Mouse (Mus musculus) CH12F3 (cell line): ENCODE results near the gene Gnptab.
"Not testable (repeated sequence)": the region's sequence is repeated elsewhere in the genome, so short reads cannot be mapped to it uniquely, and the experiment has no call there.

ENCODE experiments used
- in situ Hi-C: fragments of 300-500 bp; cut with MboI; formaldehyde crosslinking; loops from 2 replicates; pipeline ENCODE4 v1.14.3; 2020; ENCODE audit warnings: low sequenced_read_pairs

The Gnptab gene

GRCm38 (mm10) chr10:88379013-88379885 is at the start of gene Gnptab, which contains the start of gene Dram1:
Gene Gnptab (plus strand): TSS chr10:88379132.
Gene Dram1 (minus strand): TSS chr10:88379080.
- in situ Hi-C loops = no loop called here

DNA sequence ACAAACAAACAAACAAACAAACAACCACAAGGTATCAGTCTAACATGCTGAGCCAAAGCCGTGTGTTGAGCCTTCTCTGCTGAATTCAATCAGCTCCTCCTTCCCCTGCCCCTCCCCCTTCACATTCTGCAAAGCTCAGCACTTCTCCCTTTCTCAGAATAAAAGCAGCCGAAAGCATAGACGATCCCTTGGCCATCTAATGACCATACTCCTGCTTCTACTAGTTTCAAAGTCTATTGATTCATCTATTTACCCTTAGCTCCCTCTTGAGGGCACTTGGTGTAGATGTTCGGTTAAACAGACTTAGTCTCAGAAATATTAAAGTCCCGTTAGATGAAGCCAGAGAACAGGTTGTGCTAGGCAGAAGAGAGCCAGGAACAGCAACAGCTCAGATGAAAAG is 48.2 kb upstream of the Gnptab start:
- in situ Hi-C loops = no loop called here

DNA sequence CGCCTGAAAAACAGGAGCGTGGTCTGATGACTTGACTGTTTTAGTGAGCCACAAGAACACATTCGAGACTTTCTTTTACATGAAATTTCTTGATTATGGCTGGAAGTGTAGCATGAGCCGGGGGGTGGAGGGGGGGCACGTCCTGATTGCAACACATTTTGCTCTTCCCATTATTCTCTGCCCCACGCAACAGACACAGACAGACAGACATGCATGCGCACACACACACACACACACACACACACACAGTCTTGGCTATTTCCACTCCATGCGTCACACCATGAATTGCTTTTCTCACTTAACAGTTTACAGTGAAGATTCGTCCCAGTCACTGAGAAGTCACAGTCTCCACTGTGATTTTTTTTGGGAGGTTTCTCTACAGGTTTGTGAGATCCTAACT is 38.3 kb upstream of the Gnptab start:
- in situ Hi-C loops = no loop called here

GRCm38 (mm10) chr10:88341368-88341767 is 37.6 kb upstream of the Gnptab start:
- in situ Hi-C loops = no loop called here

GRCm38 (mm10) chr10:88345899-88346401 is 33.0 kb upstream of the Gnptab start:
- in situ Hi-C loops = no loop called here

- in situ Hi-C loops = no loop called here
Measured at GRCm38 (mm10) chr10:88346454-88347245, 32.3 kb upstream of the Gnptab start.

- in situ Hi-C loops = no loop called here
Measured at GRCm38 (mm10) chr10:88349800-88350199, 29.1 kb upstream of the Gnptab start.

DNA sequence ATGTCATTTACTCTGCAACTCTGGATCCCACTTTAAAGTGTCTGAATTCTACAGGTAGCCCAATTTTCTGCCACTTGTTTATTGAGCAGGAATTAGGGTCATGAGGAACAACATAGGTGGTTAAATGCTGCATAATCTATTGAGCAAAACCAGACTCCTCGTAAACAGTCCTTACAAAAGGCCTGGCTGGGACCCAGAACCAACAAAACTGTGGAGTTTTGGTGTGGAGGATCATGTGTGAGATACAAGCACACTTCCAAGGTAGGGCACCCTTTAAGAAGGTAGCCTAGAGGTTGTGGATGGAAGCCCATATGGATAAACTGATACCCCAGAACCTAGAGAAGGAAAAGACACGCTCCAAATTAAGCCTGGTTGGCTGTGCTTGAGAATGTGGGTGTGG is 28.2 kb upstream of the Gnptab start:
- in situ Hi-C loops = no loop called here

GRCm38 (mm10) chr10:88351411-88352103 is 27.4 kb upstream of the Gnptab start:
- in situ Hi-C loops = no loop called here

GRCm38 (mm10) chr10:88352549-88352948 is 26.4 kb upstream of the Gnptab start:
- in situ Hi-C loops = no loop called here

DNA sequence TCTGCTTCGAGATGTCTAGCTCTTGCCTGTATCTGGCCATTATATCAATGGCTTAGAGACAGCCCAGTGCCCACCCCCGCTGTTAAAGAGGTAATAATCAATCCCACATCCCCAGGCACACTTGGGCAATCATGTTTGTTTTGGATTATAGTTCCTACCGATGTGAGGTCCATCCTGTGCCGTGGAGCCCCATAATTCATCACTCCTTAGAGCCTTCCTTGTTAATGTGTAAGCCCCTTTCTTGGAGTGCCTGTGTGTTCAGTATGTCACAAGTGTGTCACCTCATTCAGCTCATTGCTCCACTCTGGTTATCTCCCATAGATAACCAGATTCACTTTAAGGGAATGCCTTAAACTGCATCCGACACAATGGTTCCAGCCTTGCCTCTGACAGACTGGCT is 24.3 kb upstream of the Gnptab start:
- in situ Hi-C loops = no loop called here

DNA sequence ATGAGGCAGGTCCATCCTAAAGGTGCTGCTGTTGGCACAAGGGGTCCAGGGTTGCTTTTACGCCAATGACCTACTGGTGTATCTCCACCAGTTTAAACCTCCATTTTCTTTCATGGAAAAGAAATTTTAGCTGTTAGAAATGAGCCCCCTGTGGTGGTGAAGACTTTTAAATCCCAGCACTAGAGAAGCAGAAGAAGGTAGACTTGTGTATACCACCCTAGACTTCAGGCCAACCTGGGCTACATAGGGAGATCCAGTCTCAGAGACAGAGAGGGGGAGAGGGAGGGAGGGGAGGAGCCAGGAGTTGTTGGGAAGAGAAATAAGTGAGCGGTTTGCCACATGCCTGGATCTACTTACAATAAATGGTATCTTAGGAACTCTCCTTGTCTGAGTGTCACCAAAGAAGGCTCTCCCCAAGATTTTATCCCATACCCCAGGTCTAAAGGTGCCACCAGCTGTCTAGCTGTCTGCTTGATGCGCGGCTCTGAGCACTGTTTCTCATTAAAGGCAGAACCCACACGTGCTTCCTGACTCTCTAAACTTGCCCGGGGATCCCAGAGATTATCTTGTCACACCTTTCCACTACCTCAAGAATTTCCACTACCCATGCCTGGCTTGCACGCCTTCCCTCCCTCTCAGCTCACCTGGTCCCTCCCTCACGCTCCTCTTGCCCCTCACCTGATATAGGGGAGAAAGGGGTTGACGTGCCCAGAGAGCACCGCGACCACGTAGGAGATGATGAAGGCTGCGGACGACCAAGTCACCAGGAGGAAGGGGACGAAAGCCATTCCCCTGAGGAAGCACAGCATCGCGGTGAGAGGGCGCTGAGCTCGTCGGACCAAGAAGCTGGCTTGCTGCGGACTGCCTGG is 22.6 kb upstream of the Gnptab start:
- in situ Hi-C loops = no loop called here

DNA sequence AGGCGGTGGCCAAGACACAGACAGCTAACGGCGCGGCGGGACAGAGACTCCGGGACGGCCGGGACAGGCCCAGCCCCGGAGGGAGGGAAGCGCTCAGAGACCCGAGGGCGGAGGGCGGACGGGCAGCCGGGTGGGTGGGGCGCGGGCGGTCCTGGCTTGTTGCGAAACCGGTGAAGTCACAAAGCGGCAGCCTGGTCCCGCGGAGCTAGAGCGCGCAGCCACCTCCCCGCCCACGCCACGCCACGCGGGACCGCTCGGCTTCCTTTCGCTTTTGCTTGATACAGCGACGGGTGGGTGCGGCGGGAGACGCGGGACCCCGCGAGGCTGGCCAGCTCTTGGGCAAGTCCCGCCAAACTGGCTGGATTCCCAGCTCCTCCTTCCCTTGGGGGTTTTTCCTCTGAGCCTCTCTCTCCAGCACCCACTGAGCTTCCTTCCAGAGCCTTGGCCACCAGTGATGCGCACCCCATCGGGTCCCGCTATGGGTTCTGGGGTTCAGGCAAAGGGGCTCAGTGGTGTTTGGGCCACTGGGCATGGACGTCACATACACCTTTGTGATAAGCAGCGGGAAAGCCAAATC is 21.9 kb upstream of the Gnptab start:
- in situ Hi-C loops = no loop called here

- in situ Hi-C loops = no loop called here
Measured at GRCm38 (mm10) chr10:88362218-88362617, 16.7 kb upstream of the Gnptab start.

- in situ Hi-C loops = no loop called here
Measured at GRCm38 (mm10) chr10:88364221-88364620, 14.7 kb upstream of the Gnptab start.

- in situ Hi-C loops = no loop called here
Measured at GRCm38 (mm10) chr10:88369233-88369632, 9.7 kb upstream of the Gnptab start.

- in situ Hi-C loops = no loop called here
Measured at GRCm38 (mm10) chr10:88371793-88372192, 7.1 kb upstream of the Gnptab start.

DNA sequence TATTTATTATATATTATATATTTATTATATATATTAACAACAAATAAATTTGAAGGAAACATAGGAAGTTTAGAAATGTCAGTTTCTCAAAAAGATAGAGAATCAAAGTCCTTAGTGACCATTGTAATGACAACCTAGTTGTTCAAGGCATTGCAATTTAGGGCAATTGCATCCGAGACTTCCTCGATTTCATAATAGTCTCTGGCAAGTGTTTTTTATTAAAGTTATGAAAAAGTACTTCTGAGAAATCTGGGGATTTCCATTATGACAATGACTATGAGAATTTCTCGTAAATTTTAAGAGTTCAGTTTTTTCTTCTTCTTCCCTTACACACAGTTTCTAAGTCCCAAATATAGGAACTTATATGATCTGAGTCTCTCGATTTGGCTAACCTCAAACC is 6.5 kb upstream of the Gnptab start:
- in situ Hi-C loops = no loop called here

DNA sequence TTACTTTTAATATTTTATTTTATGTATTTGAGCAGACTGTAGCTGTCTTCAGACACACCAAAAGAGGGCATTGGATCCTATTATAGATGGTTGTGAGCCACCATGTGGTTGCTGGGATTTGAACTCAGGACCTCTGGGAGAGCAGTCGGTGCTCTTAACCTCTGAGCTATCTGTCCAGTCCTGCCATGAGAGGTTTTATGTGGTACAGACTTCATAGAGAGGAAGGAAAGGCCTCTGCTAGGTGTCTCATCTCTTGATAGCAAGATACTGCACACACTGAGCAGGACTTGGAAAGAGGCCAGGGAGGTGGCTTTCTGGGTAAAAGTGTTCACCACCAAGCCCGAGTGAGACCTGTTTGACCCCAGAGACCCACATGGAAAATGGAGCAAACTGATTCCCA is 6.0 kb upstream of the Gnptab start:
- in situ Hi-C loops = not testable (repeated sequence)

DNA sequence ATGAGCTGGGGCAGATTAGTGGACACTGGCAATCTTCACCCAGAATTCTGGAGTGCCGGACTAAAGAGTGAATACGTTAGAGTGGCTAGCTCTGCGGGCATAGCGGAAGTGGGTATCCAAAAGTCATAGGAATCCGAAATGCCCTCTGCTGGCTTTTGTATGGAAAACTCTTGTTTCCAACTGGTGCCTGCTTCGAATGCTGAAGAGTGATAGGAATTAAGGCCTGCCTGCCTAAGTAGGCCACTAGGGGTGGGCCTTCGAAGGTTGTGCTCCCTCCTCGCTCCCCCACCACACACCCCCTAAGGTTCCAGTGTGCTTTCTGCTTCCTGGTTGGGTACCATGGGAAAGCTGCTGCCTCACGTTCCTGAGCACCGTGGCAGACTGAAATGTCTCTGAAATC is 3.9 kb upstream of the Gnptab start:
- in situ Hi-C loops = no loop called here
